ENCODE assay signal across 8 mouse cellular contexts in genomic region chr2:94178321-94179029, GRCm38 (mm10). TPM values are rescaled to one million over a fixed set of nuclear protein-coding genes. Genes with fewer than 3 reads are reported as not detected.
A peak's percentile ranks its signal among the peaks of the same experiment; 100 is the strongest.
DNase-seq lines count a peak whose midpoint lies in the region; ATAC-seq lines count a peak whose summit lies in the region.

No protein-coding gene starts in this region.

- ATAC-seq in common myeloid progenitor, adult 5-6 weeks (replicated peaks; ENCODE audit: low read depth, poor library complexity, severe bottlenecking) = peak; percentile 99
- peak; percentile 100 for ATAC-seq in megakaryocyte progenitor cell, adult 5-6 weeks (replicated peaks; ENCODE audit: poor library complexity)

- peak; percentile 89 for DNase-seq in ZHBTc4 (ENCODE audit: low read depth, low spot score)
- DNase-seq in gastrocnemius, adult 8-10 months (ENCODE audit: low spot score in 2 of 2) = peak; percentile 69 to 75
- DNase-seq in induced T-regulatory cell, adult 2 months (ENCODE audit: low read depth) = peak; percentile 89
- DNase-seq in left cerebral cortex, adult 9 months (ENCODE audit: low spot score in 2 of 2) = peak; percentile 58 to 89
- peak; percentile 85 for DNase-seq in right cerebral cortex, postnatal 14 days
- DNase-seq in urinary bladder, postnatal 36 days (ENCODE audit: low spot score in 2 of 2) = peak; percentile 87 to 89

RNA-seq across cellular contexts. Expression of gene Hsd17b12, which starts 20.7 kb away (rescaled TPM):
- total RNA-seq in common myeloid progenitor, adult 5-6 weeks (2017) = 116 and 126 TPM in 2 replicates
- total RNA-seq in gastrocnemius, adult 8-10 months (2022) = 1 to 10 TPM; 4.1 to 5.1 (median 4.5) TPM
- total RNA-seq in megakaryocyte progenitor cell, adult 5-6 weeks (2015) = 79.1 and 80.9 TPM in 2 replicates
- 108 and 119 TPM in 2 replicates for total RNA-seq in megakaryocyte progenitor cell, adult 5-6 weeks (2017)

Comparison
In these comparisons a context has a peak if more than half of its experiments do, and no peak if none do; other contexts are left out.
1. Peak in every context shown above with its lines: DNase-seq and ATAC-seq.
2. RNA of gene Hsd17b12, which starts 20.7 kb away (total RNA-seq): 116 to 126 TPM in common myeloid progenitor, adult 5-6 weeks and 79.1 to 119 TPM in megakaryocyte progenitor cell, adult 5-6 weeks; 4.1 to 5.1 TPM in gastrocnemius, adult 8-10 months; every median in the first group is over 10 times any median in the second.